Mouse (Mus musculus) ES-E14 (cell line): ENCODE measurements around the gene Zbed3.

Experiments used
- CHD2 ChIP-seq: IDR thresholded peaks from 2 replicates; pipeline ENCODE4 v1.6.1; 2014; ENCODE audit warnings: mild to moderate bottlenecking, low read depth, low read length, inconsistent platforms
- HCFC1 ChIP-seq: IDR thresholded peaks from 2 replicates; pipeline ENCODE4 v1.6.1; 2012; ENCODE audit warnings: low read length, inconsistent platforms, borderline replicate concordance; ENCODE audit not compliant: insufficient read depth
- MAFK ChIP-seq: IDR thresholded peaks from 2 replicates; pipeline ENCODE4 v1.6.1; 2014; ENCODE audit warnings: mild to moderate bottlenecking, low read depth, low read length, inconsistent platforms; ENCODE audit not compliant: insufficient read depth
- ZC3H11A ChIP-seq: IDR thresholded peaks from 2 replicates; pipeline ENCODE4 v1.6.1; 2012; ENCODE audit warnings: low read depth, mild to moderate bottlenecking, inconsistent platforms, low read length, borderline replicate concordance
- ZNF384 ChIP-seq: IDR thresholded peaks from 2 replicates; pipeline ENCODE4 v1.6.1; 2012; ENCODE audit warnings: low read depth, low read length, inconsistent platforms

GRCm38 (mm10) chr13:95307100-95307655 lies 16.2 kb upstream of the Zbed3 start:
- no peak for TF ChIP-seq ZC3H11A
- no peak for TF ChIP-seq HCFC1
- no peak for TF ChIP-seq ZNF384
- TF ChIP-seq CHD2 = no peak
- no peak for TF ChIP-seq MAFK
